Mouse (Mus musculus) CH12.LX (cell line): ENCODE data around the gene Commd1. TPM values are rescaled to one million over a fixed set of nuclear protein-coding genes. Genes with fewer than 3 reads are reported as not detected.

ENCODE experiments used
- DNase-seq: peaks from one replicate; pipeline ENCODE4 v3.0.0-alpha.2; 2013; ENCODE audit errors: extremely low read depth
- H3K27ac ChIP-seq: 2 replicates; pipeline ENCODE4 v1.5.1; 2012; ENCODE audit warnings: low read depth, mild to moderate bottlenecking, control low read depth, moderate library complexity; ENCODE audit not compliant: insufficient read depth
- H3K27me3 ChIP-seq: replicated peaks from 2 replicates; pipeline ENCODE3; 2012; ENCODE audit warnings: inconsistent platforms
- H3K36me3 ChIP-seq, 2 experiments: replicated peaks in 1 of 2; 2 replicates each; pipeline versions ENCODE3 to v1.6.1; 2012; ENCODE audit warnings: inconsistent platforms in 1 of 2, low read length in 1 of 2, mild to moderate bottlenecking in 1 of 2, mixed read lengths in 1 of 2, moderate library complexity in 1 of 2; ENCODE audit not compliant: control insufficient read depth in 1 of 2, insufficient read depth in 1 of 2
- H3K4me1 ChIP-seq, 2 experiments: 2 replicates each; pipeline ENCODE4 v1.6.1; 2012; ENCODE audit warnings: inconsistent platforms in 1 of 2, moderate library complexity in 1 of 2; ENCODE audit not compliant: insufficient read depth in 2 of 2, control insufficient read depth in 1 of 2
- H3K4me2 ChIP-seq: 2 replicates; pipeline ENCODE4 v1.6.1; 2012; ENCODE audit warnings: low read depth, mild to moderate bottlenecking, control low read depth; ENCODE audit not compliant: poor library complexity, insufficient read depth, severe bottlenecking
- H3K4me3 ChIP-seq, 3 experiments: fragments of 150-350 bp in 1 of 3; sonication (generic) in 1 of 3; replicated peaks in 1 of 3; 2 replicates each; pipeline versions ENCODE3 to v1.5.1; 2011 to 2012; ENCODE audit warnings: low read depth in 2 of 3, low read length in 2 of 3, mild to moderate bottlenecking in 2 of 3, moderate library complexity in 2 of 3, control low read depth in 1 of 3, improper control_type of control experiment in 1 of 3, inconsistent platforms in 1 of 3, mixed read lengths in 1 of 3; ENCODE audit not compliant: poor library complexity in 1 of 3
- H3K79me2 ChIP-seq: replicated peaks from 2 replicates; pipeline ENCODE4 v1.6.1; 2012; ENCODE audit warnings: mild to moderate bottlenecking, moderate library complexity; ENCODE audit not compliant: control insufficient read depth, poor library complexity, insufficient read depth, severe bottlenecking; ENCODE audit errors: extremely low read depth
- H3K9ac ChIP-seq: 2 replicates; pipeline ENCODE4 v1.6.1; 2012; ENCODE audit warnings: low read depth, mild to moderate bottlenecking, control low read depth, moderate library complexity; ENCODE audit not compliant: insufficient read depth
- H3K9me3 ChIP-seq: replicated peaks from 2 replicates; pipeline ENCODE3; 2012; ENCODE audit warnings: low read length, inconsistent platforms, mixed read lengths
- BHLHE40 ChIP-seq: IDR thresholded peaks from 2 replicates; pipeline ENCODE4 v1.6.1; 2011; ENCODE audit warnings: mild to moderate bottlenecking, low read depth, low read length, improper control_type of control experiment
- CHD1 ChIP-seq: IDR thresholded peaks from 2 replicates; pipeline ENCODE4 v1.6.1; 2012; ENCODE audit warnings: low read depth, low read length, improper control_type of control experiment, inconsistent platforms
- E2F4 ChIP-seq: IDR thresholded peaks from 2 replicates; pipeline ENCODE4 v1.6.1; 2011; ENCODE audit warnings: low read depth, low read length, improper control_type of control experiment; ENCODE audit not compliant: insufficient replicate concordance
- EP300 ChIP-seq: IDR thresholded peaks from 2 replicates; pipeline ENCODE4 v1.6.1; 2011; ENCODE audit warnings: low read length, improper control_type of control experiment
- ETS1 ChIP-seq: conservative IDR thresholded peaks from 2 replicates; pipeline ENCODE4 v1.6.1; 2012; ENCODE audit warnings: low read depth, mild to moderate bottlenecking, inconsistent platforms, low read length, improper control_type of control experiment, moderate library complexity
- HCFC1 ChIP-seq: IDR thresholded peaks from 2 replicates; pipeline ENCODE4 v1.6.1; 2012; ENCODE audit warnings: low read depth, mild to moderate bottlenecking, inconsistent platforms, low read length, improper control_type of control experiment
- JUN ChIP-seq: IDR thresholded peaks from 2 replicates; pipeline ENCODE4 v1.6.1; 2011; ENCODE audit warnings: low read depth, mild to moderate bottlenecking, low read length, improper control_type of control experiment, moderate library complexity; ENCODE audit not compliant: insufficient read depth
- JUND ChIP-seq: conservative IDR thresholded peaks from 2 replicates; pipeline ENCODE4 v1.6.1; 2011; ENCODE audit warnings: low read depth, low read length, improper control_type of control experiment
- MAFK ChIP-seq: IDR thresholded peaks from 2 replicates; pipeline ENCODE4 v1.6.1; 2011; ENCODE audit warnings: low read length, improper control_type of control experiment; ENCODE audit not compliant: insufficient replicate concordance
- MAX ChIP-seq: IDR thresholded peaks from 2 replicates; pipeline ENCODE4 v1.6.1; 2011; ENCODE audit warnings: low read length, improper control_type of control experiment
- MYC ChIP-seq: IDR thresholded peaks from 2 replicates; pipeline ENCODE4 v1.6.1; 2011; ENCODE audit warnings: low read depth, mild to moderate bottlenecking, improper control_type of control experiment, low read length
- NELFE ChIP-seq: IDR thresholded peaks from 2 replicates; pipeline ENCODE4 v1.6.1; 2011; ENCODE audit warnings: low read depth, low read length, improper control_type of control experiment
- NRF1 ChIP-seq: IDR thresholded peaks from 2 replicates; pipeline ENCODE4 v1.6.1; 2014; ENCODE audit warnings: low read depth, mild to moderate bottlenecking, inconsistent platforms, low read length, improper control_type of control experiment, moderate library complexity
- POLR2A ChIP-seq: IDR thresholded peaks from 2 replicates; pipeline ENCODE4 v1.6.1; 2011; ENCODE audit warnings: low read depth, mild to moderate bottlenecking, improper control_type of control experiment, low read length
- POLR2AphosphoS2 ChIP-seq: IDR thresholded peaks from 2 replicates; pipeline ENCODE4 v1.6.1; 2011; ENCODE audit warnings: low read depth, low read length, improper control_type of control experiment
- RAD21 ChIP-seq: IDR thresholded peaks from 2 replicates; pipeline ENCODE4 v1.6.1; 2011; ENCODE audit warnings: low read depth, mild to moderate bottlenecking, low read length, improper control_type of control experiment, moderate library complexity
- RCOR1 ChIP-seq: conservative IDR thresholded peaks from 2 replicates; pipeline ENCODE4 v1.6.1; 2012; ENCODE audit warnings: low read depth, mild to moderate bottlenecking, inconsistent platforms, low read length, improper control_type of control experiment
- SIN3A ChIP-seq: IDR thresholded peaks from 2 replicates; pipeline ENCODE4 v1.6.1; 2012; ENCODE audit warnings: low read length, improper control_type of control experiment, inconsistent platforms
- UBTF ChIP-seq: IDR thresholded peaks from 2 replicates; pipeline ENCODE4 v1.6.1; 2012; ENCODE audit warnings: low read depth, mild to moderate bottlenecking, inconsistent platforms, low read length, improper control_type of control experiment, moderate library complexity
- USF2 ChIP-seq: conservative IDR thresholded peaks from 2 replicates; pipeline ENCODE4 v1.6.1; 2011; ENCODE audit warnings: low read depth, low read length, improper control_type of control experiment
- ZMIZ1 ChIP-seq: IDR thresholded peaks from 2 replicates; pipeline ENCODE4 v1.6.1; 2012; ENCODE audit warnings: low read depth, mild to moderate bottlenecking, inconsistent platforms, low read length, improper control_type of control experiment
- dilution Hi-C: fragments of 300-500 bp; cut with MboI; formaldehyde crosslinking; loops from 2 replicates; pipeline ENCODE4 v1.14.3; 2020; ENCODE audit warnings: low sequenced_read_pairs; ENCODE audit not compliant: extremely low pct_unique_long_range_greater_than_20kb, extremely low pct_ligation_motif_present
- in situ Hi-C: fragments of 300-500 bp; cut with MboI; formaldehyde crosslinking; loops from 3 replicates; pipeline ENCODE4 v1.14.3; 2019; ENCODE audit warnings: low sequenced_read_pairs, low pct_ligation_motif_present, low pct_unique_long_range_greater_than_20kb, mixed read lengths
- polyA plus RNA-seq: library from polyadenylated mRNA; unstranded; fragments of >175 nt; gene quantifications from 2 replicates; pipeline ENCODE4 v1.2.1, GENCODE M21; 2012; ENCODE audit warnings: low read depth; ENCODE audit not compliant: insufficient read length
- total RNA-seq, 2 experiments: library from RNA; depleted of rRNA; stranded (reverse); fragments of 300-350 nt in 1 of 2; fragments of >200 nt in 1 of 2; gene quantifications; 2 replicates each; pipeline ENCODE4 v1.2.3; 2012 to 2014

The Commd1 gene
- total and polyA plus RNA-seq, 3 experiments, result 109 to 163 (median 113) TPM

- dilution Hi-C loops, result no loop called here
- peaks cover 17 to 58% of the 10 kb centered on the region in 2 experiments for H3K4me1 ChIP-seq
- no peaks in the 10 kb centered on the region for H3K79me2 ChIP-seq
- in situ Hi-C loops, result no loop called here
- no peak for TF ChIP-seq JUN
- TF ChIP-seq UBTF, result no peak
- no peak for TF ChIP-seq MAX
- TF ChIP-seq RAD21, result no peak
- TF ChIP-seq HCFC1, result no peak
- no peak for TF ChIP-seq ZMIZ1
- TF ChIP-seq NRF1, result no peak
- no peak for TF ChIP-seq USF2
- TF ChIP-seq E2F4, result no peak
- no peak for TF ChIP-seq CHD1
- no peak for TF ChIP-seq POLR2AphosphoS2
- TF ChIP-seq MYC, result no peak
- no peak for TF ChIP-seq POLR2A
- TF ChIP-seq SIN3A, result no peak
- no peak for TF ChIP-seq NELFE
- no peak for TF ChIP-seq JUND
- TF ChIP-seq ETS1, result no peak
- H3K27ac ChIP-seq, result no peak overlapping the region
- H3K36me3 ChIP-seq, result peaks cover 0 to 3% of the 10 kb centered on the region in 2 experiments
- DNase-seq, result no peak
- no peak overlapping the region for H3K9ac ChIP-seq
- no peak overlapping the region for H3K4me3 ChIP-seq
- H3K4me2 ChIP-seq, result no peak overlapping the region
- H3K9me3 ChIP-seq, result no peaks in the 10 kb centered on the region
- H3K27me3 ChIP-seq, result peaks cover 25% of the 10 kb centered on the region
These were observed 89.1 kb downstream of the Commd1 start for GRCm38 (mm10) chr11:22893075-22893474.

GRCm38 (mm10) chr11:22892466-22892865 lies 89.7 kb downstream of the Commd1 start:
- TF ChIP-seq BHLHE40 (no peak), RCOR1 (no peak), MYC (no peak), MAFK (no peak), EP300 (peak; percentile 26; the same call in 1 of the 2 replicates)
- Histone ChIP-seq H3K79me2 (no peaks in the 10 kb centered on the region), H3K27ac (no peak overlapping the region), H3K4me3 (no peak overlapping the region), H3K4me2 (no peak overlapping the region), H3K27me3 (peaks cover 25% of the 10 kb centered on the region), H3K4me1 (peaks cover 17 to 58% of the 10 kb centered on the region in 2 experiments), H3K9me3 (no peaks in the 10 kb centered on the region), H3K36me3 (no peaks in the 10 kb centered on the region), H3K9ac (no peak overlapping the region)
- DNase-seq, result no peak
- dilution Hi-C loops, result no loop called here
- in situ Hi-C loops, result no loop called here
